Mouse (Mus musculus) left cerebral cortex, postnatal 25 days (tissue): ENCODE results near the gene Loxl3. TPM values are rescaled to one million over a fixed set of nuclear protein-coding genes. Genes with fewer than 3 reads are reported as not detected.

ENCODE experiments used
- DNase-seq, 2 experiments: peaks; one replicate each; pipeline ENCODE4 v3.0.0; 2022; ENCODE audit warnings: low spot score in 2 of 2, mixed read lengths in 1 of 2
- intact Hi-C: fragments of 180-260 bp; cut with DNase I; formaldehyde crosslinking; loops from one replicate; pipeline ENCODE4 v1.15.1; 2025
- total RNA-seq, 2 experiments: library from RNA; stranded (reverse); gene quantifications; 2 replicates each; pipeline ENCODE4 v1.2.3; 2021

Gene Loxl3
- total RNA-seq, 2 experiments from 2014 or later, result 1.9 to 2.7 TPM

DNA sequence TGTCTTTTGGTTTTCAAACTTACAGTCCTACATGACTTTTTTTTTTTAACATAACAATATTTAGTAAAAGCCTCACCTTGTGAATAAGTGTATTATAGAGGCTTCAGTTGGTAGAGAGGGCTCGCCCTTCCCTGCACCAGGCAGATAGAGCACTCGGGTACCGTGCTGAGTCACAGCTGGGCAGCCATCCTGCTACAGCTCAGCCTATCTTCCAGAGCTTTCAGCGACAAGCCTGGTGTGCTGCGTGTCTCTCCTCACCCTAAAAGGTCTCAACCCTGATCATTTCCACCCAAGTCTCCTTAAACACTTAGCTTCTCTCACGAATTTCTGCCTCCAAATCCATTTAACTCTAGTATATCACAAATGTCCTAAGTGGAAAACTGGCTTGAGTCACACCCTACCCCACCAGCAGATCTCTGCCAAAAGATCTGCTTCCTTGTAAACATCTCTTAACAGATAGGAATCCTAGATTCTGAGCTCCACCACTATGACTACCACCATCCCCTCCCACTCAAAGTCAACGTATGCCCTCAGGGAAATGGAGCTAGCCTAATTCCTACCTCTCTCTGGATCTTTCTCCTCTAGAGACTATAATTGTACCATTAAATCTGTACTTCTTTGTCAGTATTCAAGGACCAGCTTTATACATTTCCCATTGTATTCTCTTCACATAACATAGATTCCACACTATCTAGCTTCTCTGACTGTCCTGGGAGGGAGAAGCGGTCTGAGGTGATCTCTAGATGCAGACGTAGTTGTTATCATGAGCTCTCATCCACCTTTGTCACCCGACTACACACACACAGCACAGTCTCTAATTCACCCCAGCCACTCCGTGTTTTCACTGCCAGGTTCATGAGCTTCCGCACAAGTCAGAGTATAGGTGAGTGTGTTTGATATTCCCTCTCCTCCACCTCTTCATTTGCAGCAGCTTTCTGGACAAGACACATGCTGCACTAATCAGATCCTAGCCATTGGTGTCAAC lies 19.2 kb upstream of the Loxl3 start:
- intact Hi-C loops, result no loop called here

GRCm38 (mm10) chr6:83015749-83016148 lies 18.2 kb upstream of the Loxl3 start:
- no peak for DNase-seq
- intact Hi-C loops, result no loop called here

More for the DNA sequence above, 19.2 kb upstream of the Loxl3 start:
- no peak for DNase-seq

GRCm38 (mm10) chr6:83017190-83017589 lies 16.8 kb upstream of the Loxl3 start:
- peak in 1 of 2 experiments; percentile 8 for DNase-seq
- intact Hi-C loops, result no loop called here

- intact Hi-C loops, result no loop called here
Observed at GRCm38 (mm10) chr6:83019044-83019443, 14.9 kb upstream of the Loxl3 start.

GRCm38 (mm10) chr6:83020121-83020520 lies 13.9 kb upstream of the Loxl3 start:
- intact Hi-C loops, result no loop called here
- no peak for DNase-seq

More at GRCm38 (mm10) chr6:83019044-83019443, 14.9 kb upstream of the Loxl3 start:
- no peak for DNase-seq

GRCm38 (mm10) chr6:83020836-83021593 lies 13.0 kb upstream of the Loxl3 start:
- intact Hi-C loops, result no loop called here
- DNase-seq, result no peak

DNA sequence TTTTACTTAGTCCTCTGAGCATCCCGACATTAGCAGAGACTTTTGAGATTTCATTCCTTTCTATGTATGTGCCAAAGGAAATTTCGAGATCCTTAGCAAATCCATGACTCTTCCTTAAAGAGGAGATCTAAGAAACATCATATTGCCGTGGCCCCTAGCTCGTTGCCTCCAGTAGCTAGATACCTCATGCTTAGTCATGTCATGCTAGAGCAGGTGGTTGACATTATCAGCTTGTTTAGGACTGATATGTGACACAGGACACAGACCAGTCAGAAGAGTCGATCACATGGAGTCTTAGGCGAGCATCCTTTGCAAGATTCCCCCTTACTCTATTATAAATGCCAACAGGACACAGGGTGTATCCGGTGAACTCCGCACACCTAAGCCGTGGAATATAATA lies 11.0 kb upstream of the Loxl3 start:
- intact Hi-C loops, result no loop called here
- no peak for DNase-seq

DNA sequence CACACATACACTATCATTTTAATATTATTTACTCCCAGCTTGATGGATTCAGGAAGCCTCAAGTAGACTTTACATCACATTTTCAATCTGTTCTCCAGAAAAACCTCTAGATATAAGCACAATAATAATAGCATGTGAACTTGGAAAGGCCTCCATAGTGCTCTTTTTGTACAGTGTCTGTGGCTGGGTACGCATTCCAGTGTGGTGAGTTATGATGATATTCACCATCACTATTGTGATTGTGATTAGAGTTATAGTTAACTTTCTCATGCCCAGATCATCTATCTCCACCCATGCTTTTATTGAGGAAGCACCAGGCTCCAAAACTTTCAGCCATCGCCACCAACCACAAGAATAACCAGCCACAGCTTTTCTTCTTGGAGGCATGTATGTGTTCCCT lies 10.2 kb upstream of the Loxl3 start:
- intact Hi-C loops, result no loop called here
- DNase-seq, result no peak

- intact Hi-C loops, result no loop called here
- DNase-seq, result no peak
Observed at GRCm38 (mm10) chr6:83024421-83024820, 9.6 kb upstream of the Loxl3 start.

- intact Hi-C loops, result no loop called here
- no peak for DNase-seq
Observed at GRCm38 (mm10) chr6:83025221-83025620, 8.8 kb upstream of the Loxl3 start.

DNA sequence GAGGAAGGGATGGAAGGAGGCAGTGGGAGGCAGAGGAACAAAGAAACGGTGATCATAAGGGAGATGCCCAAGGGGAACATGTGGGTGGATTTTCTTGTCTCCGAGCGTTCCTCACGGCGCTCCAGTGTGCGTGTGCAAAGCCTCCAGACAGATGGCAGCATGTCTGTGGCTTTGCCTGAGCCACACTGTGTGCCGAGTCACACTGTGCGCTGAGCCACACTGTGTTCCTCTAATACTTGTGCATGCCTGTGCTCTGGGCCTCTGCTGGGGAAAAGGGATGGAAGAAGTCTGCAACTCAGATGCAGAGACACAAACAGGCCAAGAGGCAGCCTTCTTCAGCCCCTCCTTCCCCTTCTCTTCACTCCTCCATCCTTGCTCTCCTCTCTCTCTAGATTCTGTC lies 6.7 kb upstream of the Loxl3 start:
- no peak for DNase-seq
- intact Hi-C loops, result no loop called here

GRCm38 (mm10) chr6:83027706-83028105 lies 6.3 kb upstream of the Loxl3 start:
- DNase-seq, result no peak
- intact Hi-C loops, result no loop called here

DNA sequence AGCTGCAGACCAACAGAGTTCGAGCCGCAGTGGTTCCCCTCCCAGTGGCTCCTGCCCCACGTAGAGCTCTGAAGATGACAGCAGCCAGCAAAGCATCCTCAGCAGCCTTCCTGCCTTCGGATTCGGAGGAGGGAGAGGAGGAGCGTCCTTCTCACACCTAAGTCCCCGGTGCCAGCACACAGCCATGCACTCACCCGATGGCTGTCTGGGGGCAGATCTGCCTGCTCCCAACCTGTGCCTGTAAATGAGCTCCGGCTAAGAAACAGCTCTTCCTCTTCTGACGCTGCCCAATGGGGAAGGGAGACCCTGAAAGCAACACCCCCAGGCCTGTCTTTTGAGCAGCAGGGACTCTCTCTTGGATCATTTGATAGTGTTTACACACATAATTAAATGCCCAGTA lies 4.2 kb upstream of the Loxl3 start:
- intact Hi-C loops, result no loop called here
- no peak for DNase-seq

DNA sequence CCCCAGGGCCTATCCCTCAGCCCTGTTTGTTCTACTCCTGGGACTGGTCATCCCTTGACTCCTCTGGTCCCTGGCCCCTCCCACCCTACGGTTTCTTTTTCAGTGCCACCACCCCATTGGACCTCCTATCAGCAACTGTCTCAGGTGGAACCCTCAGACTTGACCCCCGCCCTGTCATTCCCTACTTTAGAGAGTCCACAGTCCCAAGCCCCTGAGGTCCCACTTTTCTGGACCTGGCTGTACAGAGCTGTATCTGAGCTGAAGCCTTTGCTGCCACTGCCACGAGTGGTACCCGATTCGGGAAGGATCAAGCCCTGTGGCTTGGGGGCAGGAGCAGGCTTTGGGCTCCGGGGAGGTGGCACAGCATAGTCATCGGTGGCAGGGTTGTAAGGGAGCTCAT lies 2.9 kb upstream of the Loxl3 start:
- intact Hi-C loops, result no loop called here
- no peak for DNase-seq

- no peak for DNase-seq
- intact Hi-C loops, result no loop called here
Observed at GRCm38 (mm10) chr6:83031921-83032590, 1.9 kb upstream of the Loxl3 start.

DNA sequence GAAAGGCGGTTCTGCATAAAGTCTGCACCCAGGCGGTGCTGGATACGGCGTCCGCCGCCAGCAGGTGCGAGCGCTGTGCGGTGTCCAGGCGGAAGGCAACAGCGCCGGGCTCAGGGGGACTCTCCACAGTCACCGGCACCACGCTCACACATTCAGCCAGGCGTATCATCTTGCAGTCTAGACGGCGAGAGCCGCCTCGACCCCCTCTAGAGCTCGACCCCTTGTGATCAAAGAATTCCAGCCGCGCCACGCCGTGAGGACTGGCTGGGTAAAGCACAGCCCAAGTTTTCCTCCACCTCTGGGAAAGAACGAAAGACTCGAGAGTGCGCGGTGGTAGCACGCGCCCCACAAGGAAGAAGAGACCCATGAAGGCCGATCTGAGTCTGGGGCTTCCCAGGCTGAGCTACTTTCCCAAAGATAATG lies 1.2 kb upstream of the Loxl3 start:
- intact Hi-C loops, result no loop called here
- peak in 1 of 2 experiments; percentile 36 for DNase-seq

- DNase-seq, result no peak
- intact Hi-C loops, result no loop called here
Observed at GRCm38 (mm10) chr6:83034463-83035055, 586 bp downstream of the Loxl3 start.

DNA sequence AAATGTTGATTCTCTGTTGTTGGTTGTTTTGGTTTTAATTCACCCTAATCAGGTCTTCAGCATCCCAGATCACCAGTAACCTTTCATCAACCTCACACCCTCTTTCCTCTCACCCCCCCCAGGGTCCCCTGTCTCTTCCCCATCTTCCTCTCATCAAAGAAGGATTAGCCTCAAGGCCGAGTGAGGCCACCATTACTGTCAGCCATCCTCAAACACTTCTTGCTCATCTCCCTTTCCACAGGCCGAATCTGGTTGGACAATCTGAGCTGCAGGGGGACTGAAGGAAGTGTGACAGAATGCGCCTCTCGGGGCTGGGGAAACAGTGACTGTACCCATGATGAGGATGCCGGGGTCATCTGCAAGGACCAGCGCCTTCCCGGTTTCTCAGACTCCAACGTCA lies 3.2 kb downstream of the Loxl3 start:
- DNase-seq, result no peak
- intact Hi-C loops, result no loop called here

- DNase-seq, result peak; percentile 83 to 86
- intact Hi-C loops, result no loop called here
Observed at GRCm38 (mm10) chr6:83038496-83039012, 4.6 kb downstream of the Loxl3 start.
